Mouse (Mus musculus): ENCODE measurements around the gene Foxf1.
A peak's percentile ranks its signal among the peaks of the same experiment; 100 is the strongest.

Gene Foxf1

DNA sequence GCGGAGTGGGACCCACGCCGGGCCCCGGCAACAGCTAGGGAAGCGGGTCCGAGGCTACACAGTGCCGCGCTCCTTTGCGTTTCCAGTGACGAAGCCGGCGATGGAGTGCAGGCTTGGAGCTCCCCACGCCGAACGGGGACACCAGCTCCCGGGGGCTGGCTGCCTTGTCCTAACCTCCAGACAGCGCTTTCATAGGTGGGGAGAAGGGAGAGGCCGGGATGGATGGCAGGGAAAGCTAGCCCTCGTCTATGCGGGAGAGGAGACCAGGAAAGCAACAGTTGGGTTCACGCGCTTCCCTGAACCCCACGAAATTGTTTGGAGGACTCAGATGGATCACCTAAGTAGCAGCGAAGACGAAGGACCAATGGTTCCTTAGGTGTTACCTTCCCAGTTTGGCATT is 30.9 kb downstream of the Foxf1 start:
- DNase-seq, result no peak

DNA sequence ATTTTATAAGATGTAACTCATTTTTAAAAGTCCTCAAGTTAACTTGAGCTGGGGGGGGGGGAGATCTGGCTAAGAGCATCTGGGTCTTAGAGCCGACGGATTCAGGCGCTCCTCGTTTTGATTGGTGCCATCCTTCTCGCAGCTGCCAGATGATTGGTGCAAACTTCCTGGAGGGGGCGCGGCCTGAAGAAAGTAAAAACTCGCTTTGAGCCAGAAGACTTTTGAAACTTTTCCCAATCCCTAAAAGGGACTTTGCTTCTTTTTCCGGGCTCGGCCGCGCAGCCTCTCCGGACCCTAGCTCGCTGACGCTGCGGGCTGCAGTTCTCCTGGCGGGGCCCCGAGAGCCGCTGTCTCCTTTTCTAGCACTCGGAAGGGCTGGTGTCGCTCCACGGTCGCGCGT is 31.8 kb downstream of the Foxf1 start, which contains the start of gene Foxc2:
TSS of gene Foxc2 (plus strand) at position 224 of the 400 bp plus-strand sequence.
- peak; percentile 99 for DNase-seq

DNA sequence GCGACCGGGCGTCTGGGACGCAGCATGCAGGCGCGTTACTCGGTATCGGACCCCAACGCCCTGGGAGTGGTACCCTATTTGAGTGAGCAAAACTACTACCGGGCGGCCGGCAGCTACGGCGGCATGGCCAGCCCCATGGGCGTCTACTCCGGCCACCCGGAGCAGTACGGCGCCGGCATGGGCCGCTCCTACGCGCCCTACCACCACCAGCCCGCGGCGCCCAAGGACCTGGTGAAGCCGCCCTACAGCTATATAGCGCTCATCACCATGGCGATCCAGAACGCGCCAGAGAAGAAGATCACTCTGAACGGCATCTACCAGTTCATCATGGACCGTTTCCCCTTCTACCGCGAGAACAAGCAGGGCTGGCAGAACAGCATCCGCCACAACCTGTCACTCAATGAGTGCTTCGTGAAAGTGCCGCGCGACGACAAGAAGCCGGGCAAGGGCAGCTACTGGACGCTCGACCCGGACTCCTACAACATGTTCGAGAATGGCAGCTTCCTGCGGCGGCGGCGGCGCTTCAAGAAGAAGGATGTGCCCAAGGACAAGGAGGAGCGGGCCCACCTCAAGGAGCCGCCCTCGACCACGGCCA is 32.5 kb downstream of the Foxf1 start:
- no peak for DNase-seq

DNA sequence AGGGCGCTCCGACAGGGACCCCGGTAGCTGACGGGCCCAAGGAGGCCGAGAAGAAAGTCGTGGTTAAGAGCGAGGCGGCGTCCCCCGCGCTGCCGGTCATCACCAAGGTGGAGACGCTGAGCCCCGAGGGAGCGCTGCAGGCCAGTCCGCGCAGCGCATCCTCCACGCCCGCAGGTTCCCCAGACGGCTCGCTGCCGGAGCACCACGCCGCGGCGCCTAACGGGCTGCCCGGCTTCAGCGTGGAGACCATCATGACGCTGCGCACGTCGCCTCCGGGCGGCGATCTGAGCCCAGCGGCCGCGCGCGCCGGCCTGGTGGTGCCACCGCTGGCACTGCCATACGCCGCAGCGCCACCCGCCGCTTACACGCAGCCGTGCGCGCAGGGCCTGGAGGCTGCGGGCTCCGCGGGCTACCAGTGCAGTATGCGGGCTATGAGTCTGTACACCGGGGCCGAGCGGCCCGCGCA is 33.0 kb downstream of the Foxf1 start:
- no peak for DNase-seq

DNA sequence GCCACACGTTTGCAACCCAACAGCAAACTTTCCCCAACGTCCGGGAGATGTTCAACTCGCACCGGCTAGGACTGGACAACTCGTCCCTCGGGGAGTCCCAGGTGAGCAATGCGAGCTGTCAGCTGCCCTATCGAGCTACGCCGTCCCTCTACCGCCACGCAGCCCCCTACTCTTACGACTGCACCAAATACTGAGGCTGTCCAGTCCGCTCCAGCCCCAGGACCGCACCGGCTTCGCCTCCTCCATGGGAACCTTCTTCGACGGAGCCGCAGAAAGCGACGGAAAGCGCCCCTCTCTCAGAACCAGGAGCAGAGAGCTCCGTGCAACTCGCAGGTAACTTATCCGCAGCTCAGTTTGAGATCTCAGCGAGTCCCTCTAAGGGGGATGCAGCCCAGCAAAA is 33.7 kb downstream of the Foxf1 start:
- no peak for DNase-seq

DNA sequence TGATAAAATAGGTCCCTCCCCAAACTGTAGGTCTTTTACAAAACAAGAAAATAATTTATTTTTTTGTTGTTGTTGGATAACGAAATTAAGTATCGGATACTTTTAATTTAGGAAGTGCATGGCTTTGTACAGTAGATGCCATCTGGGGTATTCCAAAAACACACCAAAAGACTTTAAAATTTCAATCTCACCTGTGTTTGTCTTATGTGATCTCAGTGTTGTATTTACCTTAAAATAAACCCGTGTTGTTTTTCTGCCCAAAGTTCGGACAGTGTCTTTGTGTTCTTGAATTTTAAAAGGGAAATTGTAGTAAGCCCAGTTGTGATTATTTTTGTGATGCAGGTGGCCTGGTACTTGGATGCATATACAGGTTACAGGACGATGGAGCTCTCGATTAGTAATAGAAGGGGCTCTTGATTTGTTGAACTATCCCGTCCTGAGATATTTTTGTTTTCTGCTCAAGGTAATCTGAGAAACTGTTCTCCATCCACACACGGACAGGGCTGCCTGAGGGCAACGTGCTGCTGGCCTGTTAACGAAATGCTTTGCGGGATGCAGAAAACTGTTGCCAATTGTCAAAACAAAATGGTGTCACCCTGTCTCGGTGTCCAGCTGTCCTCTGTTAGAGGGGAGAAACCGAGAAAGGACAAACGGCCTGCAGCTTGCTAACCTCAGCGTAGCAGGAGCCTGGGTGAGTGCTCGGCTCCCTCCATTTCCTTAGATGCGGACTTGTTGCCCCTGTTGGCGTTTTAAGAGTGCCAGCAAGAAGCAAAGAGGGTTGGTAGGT is 34.6 kb downstream of the Foxf1 start:
- DNase-seq, result no peak

DNA sequence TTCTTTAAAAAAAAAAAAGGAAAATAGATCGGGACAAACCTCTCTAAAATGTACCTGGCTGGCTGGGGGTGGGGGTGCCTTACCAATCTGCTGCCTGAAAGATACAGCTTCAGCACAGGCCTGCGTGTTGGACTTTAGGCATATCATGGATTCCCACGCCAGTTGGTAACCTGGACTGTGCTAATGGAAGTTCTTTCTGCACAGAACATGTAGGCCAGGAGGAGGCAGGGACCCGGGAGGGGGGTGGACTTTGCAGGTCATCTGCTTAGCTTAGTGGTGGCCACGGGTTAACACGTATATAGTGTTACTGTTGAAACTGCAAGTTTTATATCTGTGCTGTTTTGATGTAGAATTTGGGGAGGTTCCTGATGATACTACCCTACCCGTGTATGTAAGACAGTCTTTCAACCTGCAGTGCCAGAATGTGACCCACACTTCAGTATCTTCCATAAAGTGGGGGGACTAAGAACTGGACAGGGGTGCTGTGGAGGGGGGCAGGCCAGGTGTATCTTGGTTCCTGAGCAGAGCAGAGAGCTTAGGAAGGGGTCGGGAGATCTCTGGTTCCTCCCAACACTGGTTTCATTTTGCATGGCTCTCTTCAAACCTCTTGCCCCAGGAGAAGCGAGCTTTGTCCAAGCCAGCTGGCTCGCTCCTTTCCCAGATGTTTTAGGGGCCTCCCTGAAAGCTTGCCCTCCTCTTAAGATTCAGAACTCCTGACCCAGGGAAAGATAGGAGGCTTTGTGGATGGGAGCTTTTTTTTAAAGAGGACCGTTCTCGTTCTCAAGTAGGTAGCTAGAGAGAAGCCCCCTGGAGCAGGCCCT is 35.7 kb downstream of the Foxf1 start:
- peak; percentile 94 for DNase-seq

DNA sequence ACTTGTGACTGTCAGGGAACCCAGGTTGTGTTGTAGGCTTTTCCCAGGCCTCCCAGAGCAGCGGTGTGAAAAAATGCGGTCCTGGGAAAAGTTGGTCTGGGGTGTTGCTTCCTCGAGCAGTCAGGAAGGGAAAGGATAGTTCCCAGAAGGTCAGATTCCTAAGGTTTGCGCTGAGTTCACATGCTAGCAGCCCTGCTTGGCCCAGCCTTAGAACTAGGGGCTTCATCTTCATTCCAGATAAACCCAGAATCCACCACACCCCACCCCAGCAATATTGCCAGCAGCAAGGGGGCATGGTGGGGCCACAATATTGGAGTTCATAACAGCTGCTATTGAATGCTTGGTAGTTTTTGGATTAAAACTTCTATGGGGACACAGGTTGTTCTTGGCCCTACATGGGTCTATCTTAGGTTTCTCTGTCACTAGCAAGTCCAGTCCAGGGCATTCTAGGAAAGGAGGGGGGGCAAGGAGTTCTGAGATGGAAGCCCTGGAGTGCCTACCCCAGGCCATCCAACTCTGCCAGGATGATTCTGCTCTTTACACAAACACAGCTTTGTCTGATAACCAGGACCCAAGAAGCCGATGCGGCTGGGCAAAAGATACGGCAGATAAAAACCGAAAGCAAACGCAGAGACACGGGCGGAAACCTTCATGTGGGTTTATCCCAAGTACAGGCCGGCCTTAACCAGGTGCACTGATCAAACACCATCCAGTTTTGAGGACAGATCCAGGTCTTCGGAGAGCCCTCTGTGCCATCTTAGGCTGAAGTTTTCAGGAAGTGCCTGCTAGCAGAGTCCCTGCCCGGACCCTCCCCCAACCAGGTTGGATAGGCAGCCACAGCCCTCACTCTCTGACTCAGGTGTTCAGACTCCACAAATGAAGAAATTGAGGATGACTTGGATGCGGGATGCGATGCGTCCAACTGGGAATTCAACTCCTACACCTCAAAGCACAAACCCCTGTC is 36.6 kb downstream of the Foxf1 start:
- peak; percentile 68 for DNase-seq

DNA sequence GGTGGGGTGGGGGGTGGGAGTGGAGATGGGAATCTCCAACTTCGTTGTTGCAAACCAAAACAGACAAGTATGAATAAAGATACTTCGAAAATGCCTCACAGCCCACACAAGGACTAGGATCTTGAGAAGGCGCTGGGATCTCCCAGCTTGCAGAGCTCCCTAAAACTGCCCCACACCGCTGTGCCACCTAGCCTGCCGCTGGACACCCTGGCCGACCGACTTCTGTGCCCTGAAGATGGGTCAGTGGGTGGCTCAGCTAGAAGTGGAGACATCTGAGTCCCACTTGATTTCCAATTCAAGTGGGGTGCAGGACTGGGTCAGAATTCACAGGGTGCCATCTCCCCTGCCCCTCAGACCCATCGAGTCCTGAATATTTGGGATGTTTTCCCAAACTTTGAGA is 37.5 kb downstream of the Foxf1 start:
- DNase-seq, result peak; percentile 89

DNA sequence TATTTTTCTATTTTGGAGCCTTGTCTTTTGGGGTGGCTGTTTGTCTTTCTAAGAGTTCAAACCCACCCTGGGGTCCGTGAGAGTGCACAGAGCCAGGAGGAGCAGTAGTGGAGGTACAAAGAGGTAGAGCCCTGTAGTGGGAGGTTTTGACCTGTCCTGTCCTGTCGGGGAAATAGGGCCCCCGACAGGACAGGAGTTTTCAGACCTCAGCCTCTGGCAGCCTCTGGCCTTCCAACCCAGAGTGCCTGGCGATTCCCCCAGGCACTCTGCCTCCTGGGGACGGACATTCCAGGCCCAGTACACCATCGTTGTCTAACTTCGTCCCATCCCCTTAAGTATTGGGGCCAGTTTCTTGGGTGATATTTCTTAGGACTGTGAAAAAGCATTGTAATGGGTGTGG is 38.2 kb downstream of the Foxf1 start:
- DNase-seq, result peak; percentile 73

DNA sequence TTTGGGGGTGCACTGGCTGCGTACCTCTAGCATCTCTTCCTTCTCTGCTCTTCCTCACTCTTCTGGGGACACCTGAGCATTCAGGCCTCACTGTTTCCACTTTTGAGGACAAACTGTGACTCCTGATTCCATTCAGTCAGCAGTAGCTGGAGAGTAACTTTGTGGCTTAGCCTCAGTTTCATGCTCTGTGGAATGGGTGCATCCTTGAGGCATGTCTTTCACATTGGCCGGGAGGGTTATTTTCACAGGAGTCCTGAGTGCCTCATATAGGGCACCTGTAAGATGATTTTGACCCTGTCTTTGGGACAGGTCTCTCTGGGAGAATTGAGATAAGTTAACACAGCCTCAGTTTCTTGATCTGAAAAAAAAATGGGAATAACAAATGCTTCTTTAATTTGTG is 38.9 kb downstream of the Foxf1 start:
- peak; percentile 72 for DNase-seq

DNA sequence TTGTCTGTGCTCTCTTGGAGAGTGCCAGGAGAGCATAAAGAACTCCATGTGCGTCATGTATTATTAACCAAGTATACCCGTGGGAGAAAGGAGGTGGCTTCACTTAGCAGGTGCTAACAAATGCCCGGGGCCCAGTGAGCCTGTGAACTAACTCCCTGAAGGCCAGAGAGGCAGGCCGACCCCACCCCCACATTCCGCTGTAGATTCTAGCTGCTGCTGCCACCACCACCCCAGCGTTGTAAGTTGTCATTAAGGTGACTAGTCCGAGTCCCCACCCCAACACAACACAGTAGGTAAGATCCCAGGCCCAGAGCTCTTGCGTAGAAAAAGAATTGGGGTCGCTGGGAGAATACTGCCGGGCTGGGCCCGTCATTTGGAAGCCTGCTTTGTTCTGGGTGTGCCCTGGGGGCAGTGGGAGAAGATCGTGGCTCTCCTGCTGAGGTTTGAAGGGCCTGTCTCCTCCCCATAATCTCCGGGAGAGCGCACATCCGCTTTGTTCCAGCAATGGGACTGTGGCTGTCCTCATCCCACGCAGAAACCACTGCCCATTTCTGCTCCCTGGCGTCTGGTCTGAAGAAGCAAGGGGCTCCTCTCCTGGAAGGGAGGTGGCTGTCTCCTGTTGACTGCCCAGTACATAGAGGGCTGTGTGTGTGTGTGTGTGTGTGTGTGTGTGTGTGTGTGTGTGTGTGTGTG is 40.5 kb downstream of the Foxf1 start:
- DNase-seq, result peak; percentile 90

DNA sequence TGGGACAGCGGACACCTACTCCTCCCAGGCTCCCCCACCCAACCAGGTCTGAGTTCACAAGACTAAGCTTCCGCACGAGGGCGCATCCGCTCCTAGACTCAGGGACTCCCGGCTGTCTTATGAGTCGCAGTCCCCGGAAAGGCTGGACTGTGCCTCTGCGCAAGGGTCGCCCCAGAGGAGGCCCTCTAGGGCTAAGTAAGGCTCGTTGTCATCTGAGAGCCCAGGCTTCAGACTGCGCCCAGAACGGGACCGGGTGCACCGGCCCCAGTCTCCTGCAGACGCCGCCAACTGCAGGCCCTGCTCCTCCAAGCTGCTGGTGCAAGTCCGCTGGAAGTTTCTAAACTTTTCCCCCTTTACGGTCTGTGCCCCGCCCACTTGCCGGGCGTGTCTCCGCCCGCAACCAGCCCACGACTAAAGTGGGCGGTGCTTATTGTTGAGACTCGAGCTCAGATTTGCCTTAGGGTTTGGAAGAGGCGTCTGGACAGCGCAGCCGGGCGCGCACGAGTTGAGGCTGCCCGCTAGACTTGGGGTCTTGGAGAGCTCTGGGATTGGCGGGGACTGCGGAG is 41.2 kb downstream of the Foxf1 start:
- DNase-seq, result peak; percentile 99

DNA sequence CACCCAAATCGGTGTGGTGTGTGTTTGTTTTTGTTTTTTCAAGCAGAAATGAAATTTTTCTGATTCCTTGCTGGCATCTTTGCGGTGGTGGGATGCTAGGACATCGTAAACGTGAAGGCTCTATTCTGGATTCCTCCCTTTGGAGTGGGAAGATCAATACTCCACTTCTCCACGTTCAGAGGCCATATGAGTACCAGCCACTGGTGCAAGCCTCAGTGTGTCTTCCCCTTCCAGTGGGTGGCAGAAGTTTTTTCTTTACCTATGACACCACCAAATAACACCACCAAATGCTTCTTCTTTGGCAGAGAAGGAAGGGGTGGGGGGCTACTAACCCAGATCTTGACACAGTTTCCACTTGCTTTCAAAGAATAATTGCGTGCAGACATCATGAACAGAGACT is 42.0 kb downstream of the Foxf1 start:
- DNase-seq, result peak; percentile 70

DNA sequence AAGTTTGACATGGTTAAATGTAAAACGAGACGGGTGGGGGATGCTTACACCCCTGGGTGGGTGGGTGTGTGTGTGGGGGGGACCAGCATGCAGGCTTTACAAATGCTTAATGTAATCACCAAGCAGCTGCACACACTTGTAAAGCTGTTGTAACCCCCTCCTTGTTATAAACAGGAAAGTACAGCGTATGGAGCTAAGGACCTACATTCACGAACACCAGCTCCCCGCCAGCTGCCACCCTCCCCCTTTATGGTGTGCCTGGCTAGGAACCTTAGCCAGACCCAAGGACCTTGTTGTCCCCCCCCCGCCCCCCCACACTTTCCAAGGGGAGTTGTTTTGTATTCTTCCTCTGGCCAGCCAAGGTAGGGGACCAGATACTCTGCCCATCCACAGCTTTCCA is 42.5 kb downstream of the Foxf1 start:
- DNase-seq, result no peak

DNA sequence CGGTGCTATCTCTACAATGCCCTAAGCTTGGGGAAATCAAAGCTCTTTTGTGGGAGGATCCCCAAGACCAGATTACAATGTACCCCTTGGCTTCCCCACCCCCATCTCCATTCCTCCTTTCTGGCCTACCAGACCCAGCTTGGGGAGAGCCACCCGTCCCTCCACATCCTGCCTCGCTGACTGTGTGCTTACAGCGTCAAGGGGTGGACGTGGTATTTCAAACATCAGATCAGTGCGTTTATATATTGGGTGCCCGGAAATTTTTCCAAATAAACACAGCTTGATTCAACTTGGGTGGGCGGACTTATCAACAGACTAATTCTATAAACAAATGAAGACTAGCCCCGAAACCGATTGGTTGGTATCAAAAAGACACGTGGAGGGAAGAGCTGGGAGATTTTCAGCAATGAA is 43.1 kb downstream of the Foxf1 start:
- DNase-seq, result no peak

DNA sequence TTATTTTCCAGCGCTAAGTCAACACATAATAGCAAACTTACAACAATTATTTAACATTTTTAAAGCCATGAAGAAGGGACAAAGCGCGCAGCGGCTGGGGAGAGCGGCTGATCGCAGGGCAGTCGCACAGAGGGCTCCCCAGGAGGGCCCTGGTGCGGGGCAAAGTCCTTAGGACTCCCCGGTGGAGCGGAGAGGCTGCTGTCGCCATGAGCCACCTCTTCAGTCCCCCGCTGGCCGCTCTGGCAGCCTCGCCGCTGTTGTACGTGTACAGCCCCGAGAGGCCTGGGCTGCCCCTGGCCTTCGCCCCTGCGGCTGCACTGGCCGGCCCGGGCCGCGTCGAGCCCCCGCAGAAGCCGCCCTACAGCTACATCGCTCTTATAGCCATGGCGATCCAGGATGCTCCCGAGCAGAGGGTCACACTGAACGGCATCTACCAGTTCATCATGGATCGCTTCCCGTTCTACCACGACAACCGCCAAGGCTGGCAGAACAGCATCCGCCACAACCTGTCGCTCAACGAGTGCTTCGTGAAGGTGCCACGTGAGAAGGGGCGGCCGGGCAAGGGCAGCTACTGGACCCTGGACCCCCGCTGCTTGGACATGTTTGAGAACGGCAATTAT is 43.7 kb downstream of the Foxf1 start, which contains the start of gene Foxl1:
TSS of gene Foxl1 (plus strand) at position 185 of the 620 bp plus-strand sequence.
- peak; percentile 86 for DNase-seq

DNA sequence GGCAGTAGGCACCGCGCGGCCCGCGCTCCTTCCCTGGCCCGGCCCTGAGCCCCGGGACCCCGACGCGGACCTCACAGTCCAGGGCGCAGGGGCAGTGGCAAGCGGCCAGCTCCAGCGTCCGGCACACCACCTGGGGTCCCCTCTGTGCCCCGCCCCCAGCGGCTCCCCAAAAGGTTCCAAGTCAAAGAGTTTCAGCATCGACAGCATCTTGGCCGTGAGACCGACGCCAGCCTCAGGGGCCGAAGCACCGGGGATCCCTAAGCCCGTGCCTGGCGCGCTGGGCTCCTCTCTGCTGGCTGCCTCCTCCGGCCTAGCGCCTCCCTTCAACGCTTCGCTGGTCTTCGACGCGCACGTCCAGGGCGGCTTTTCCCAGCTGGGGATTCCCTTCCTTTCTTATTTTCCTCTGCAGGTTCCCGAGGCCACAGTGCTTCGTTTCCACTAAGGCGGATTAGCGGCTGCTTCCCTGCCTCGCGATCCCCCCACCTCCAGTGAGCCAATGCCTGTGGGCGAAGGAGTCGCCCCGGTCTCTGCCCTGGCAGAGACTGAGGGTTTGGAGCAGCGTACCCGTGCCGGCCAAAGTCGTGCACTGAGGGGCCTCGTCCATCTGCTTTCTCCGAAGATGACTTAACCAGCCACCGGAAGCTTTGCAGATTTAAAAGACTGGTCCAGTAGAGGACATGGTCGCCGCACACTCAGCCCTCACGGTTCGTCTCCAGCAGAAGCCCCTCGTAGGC is 44.5 kb downstream of the Foxf1 start:
- peak; percentile 85 for DNase-seq

DNA sequence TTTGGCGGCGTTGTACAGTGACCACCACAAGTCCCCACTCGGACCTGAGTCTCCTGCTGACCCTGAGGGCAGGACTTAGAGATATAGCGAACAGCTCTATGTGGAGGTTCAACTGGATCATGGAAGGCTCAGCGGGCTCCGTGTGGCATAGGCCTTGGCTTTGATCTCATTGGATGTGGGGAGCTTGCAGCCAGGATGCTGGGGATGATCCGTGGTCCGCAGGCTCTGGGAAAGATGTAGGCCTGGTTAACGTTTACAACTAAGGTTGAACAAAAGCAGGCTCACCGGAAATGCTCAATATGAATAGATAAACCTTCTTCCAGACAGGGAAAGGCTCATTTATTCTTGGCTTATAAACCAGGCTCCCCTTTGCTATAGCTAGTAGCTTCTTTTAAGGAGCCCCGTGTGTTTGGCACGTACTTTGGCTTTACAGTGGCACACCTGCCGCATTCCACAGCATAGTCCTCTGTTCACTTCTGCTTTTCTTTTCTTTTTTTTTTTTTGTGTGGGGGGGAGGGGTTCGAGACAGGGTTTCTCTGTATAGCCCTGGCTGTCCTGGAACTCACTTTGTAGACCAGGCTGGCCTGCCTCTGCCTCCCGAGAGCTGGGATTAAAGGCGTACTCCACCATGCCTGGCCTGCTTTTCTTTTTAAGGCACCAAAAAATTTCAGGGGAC is 45.2 kb downstream of the Foxf1 start:
- DNase-seq, result no peak

DNA sequence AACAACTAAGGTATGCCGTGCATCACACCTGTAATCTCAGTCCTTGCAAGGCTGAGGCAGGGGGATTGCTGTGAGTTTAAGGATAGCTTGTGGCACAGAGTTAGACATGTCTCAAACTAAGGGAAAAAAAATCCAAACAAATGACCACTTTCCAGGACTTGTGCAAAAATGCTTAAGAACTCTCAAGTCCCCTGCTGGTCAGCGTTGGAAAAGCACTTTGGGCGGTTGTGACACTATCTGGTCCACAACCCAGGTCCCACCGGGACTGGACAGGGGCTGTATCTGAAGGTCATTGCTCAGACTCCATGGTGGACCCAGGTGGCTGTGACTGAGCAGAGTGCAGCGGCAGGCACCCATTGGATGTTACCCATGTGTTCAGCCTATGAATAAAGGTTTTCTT is 46.3 kb downstream of the Foxf1 start:
- no peak for DNase-seq
